Mouse (Mus musculus): ENCODE results near the gene Zfhx3. TPM values are rescaled to one million over a fixed set of nuclear protein-coding genes. Genes with fewer than 3 reads are reported as not detected.
"Not testable (repeated sequence)": the region's sequence is repeated elsewhere in the genome, so short reads cannot be mapped to it uniquely, and the experiment has no call there.

Zfhx3 gene
- total RNA-seq (2021) = 1 to 10 TPM; 4.2 to 5.5 TPM
- long read RNA-seq, experiment 1, partial matches to known transcripts = 0 of 2 reads
- long read RNA-seq, experiment 1, other reads (novel, unspliced or antisense) = 2 of 2 reads
- long read RNA-seq, experiment 2, partial matches to known transcripts = 0 of 2 reads
- long read RNA-seq, experiment 2, other reads (novel, unspliced or antisense) = 2 of 2 reads

DNA sequence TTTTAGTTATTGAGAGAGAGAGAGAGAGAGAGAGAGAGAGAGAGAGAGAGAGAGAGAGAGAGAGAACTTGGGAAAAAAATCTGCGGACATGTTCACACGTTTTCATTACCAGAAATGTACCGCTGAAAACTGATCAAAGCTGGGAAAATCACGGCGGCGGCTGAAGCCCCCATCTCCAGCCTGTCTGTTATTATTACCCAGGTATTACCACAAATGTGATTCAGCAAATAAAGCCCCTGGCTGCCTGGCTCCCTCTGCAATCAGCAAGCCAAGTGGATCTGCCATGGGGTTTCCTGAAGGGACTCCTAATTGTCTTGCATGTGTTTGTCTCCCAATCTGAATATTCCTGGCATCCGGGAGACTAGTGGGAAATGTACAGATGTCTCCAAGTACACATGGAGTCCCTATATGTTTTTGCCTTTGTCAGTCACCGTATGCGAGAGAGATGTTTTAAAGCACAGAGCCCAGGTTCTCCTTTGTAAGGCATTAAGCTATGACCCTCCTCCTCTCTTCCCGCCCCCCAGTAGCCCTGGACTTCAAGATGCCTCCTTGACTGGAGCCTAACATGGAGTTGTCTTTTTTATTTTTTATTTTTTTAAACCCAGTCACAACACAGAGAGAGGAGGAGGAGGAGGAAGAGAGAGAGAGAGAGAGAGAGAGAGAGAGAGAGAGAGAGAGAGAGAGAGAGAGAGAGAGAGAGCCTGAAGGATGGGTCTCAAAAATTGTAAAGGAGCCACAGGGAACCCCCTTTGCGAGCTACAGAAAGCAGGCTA lies at the start of gene Zfhx3:
Zfhx3 (plus strand) TSS at position 723 of the 773 bp plus-strand sequence.
- no peak for DNase-seq (ENCODE audit: low spot score in 2 of 2)

DNA sequence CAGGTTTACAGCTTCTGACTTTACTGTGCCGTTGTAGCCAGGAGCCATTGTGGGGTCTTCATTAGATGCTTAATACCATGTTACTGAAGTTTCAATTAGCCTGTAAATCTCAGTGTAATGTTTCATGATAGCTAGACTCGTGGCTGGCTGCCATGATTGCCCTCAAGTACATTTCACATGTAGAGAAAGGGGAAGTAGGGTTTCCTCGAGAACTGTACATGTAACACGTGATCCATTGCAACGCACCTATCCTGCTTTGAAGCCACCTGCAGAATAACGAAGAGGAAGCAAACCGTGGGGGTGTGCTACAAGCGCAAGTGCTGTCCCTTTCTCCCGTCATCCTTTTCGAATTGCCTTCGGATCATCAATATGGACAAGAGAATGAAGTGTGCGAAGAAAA lies 23.5 kb upstream of the Zfhx3 start:
- no peak for DNase-seq (ENCODE audit: low spot score in 2 of 2)

DNA sequence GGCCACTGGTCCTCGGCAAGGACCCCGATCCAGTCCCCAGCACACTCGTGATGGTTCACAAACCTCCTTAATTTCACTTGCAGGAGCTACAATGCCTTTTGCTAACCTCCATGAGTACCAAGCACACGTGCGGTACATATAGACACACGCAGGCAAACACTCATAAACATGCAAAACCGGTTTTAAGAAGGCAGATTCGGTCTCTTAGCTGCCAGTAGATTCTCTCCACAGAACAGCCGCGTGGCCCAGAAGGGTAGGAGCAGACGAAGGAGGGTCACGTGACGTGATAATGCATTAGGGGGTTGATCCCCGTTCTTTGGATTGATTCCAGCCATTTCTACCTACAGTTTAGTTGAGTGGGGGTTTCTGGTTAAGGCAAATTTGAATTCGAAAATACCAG lies 16.3 kb upstream of the Zfhx3 start:
- DNase-seq (ENCODE audit: low spot score in 2 of 2) = no peak

DNA sequence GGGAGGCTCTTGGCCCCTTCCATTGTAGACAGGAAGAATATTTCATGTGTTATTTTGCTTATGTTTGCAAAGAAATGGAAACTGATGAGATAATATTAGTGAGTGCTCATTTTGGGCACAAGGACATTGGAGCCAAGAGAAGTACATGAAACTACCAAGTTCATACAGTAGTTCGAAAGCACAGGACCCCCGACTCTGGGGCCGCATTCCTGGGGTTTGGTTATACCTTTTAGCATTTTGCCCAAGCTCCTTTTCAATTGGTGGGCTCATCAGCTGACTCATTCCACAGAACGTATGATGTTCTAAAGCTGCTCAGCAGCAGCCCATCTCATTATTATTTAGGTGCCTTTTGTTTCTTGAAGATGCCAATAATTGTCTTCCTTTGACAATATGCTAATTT lies 5.7 kb upstream of the Zfhx3 start:
- DNase-seq (ENCODE audit: low spot score in 2 of 2) = no peak

DNA sequence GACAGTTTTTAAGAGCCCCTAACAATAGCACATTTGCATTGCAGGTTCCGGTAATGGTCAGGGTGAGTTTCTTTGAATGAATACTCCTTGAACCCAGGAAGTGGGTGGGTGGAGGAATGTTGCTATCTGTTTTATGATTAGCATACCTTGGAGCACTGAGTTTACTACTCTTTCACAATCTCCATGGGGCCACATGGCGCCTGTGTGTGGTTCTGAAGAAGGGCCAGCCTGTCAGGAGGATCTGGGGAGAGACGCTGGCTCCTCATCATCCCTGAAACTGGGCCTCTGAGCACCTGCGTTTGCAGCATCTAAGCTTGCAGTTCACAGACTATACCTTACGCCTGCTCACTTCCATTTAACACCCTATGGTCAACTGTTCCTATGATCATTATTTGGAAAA lies 4.2 kb upstream of the Zfhx3 start:
- DNase-seq (ENCODE audit: low spot score in 2 of 2) = not testable (repeated sequence)

DNA sequence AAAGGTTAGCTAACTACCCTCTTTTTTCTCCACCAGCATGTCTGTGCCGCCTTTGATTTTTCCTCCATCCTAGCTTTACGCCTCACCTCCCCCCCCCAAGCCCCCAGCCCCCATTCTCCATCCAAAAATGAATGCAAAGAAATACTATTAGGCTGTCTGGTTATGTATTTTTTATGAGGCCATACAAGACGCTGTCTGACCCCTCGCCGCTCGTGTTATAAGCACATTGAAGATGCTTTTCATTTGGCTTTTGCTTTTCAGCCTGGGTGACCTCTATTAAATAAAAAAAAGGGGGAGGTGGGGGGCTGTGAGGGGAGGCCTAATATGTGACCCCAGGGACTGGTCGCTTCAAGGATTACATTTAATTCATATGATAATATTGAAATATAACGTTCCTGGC lies 2.3 kb upstream of the Zfhx3 start:
- no peak for DNase-seq (ENCODE audit: low spot score in 2 of 2)

DNA sequence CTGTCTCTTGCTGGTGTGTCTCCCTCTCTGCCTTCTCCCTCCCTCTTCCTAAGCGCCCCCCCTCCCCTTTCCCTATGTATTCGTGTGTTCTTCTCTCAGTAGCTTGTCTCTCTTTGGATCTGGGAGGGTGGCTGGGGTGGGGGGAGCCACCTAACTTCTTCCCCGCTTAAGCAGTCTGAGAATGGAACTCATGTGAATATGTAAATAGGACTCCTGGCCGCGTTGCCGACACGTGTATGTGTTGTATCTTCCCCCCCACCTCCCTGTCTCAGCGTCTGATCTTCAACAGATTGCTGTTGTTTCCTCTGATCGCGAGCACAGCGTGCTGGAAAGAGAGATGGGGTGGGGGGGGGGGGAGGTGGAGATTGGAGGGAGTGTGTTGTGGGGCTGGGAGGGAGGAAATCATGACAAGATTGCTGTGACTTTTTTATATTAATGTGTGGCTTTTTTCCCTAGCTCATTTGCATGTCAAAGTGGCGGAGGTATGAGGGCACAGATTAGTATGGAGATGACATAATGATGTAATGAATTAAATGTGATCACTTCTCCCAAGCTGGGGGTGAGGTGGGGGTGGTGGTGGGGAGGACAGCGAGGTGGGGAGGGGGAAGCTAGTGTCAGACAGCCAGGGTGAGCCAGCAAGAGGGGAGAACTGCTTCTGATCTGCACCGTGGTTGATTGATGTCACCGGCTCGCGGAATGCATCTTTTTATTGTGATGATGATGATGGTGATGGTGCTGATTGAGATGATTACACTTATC lies 487 bp downstream of the Zfhx3 start:
- DNase-seq (ENCODE audit: low spot score in 2 of 2) = no peak

DNA sequence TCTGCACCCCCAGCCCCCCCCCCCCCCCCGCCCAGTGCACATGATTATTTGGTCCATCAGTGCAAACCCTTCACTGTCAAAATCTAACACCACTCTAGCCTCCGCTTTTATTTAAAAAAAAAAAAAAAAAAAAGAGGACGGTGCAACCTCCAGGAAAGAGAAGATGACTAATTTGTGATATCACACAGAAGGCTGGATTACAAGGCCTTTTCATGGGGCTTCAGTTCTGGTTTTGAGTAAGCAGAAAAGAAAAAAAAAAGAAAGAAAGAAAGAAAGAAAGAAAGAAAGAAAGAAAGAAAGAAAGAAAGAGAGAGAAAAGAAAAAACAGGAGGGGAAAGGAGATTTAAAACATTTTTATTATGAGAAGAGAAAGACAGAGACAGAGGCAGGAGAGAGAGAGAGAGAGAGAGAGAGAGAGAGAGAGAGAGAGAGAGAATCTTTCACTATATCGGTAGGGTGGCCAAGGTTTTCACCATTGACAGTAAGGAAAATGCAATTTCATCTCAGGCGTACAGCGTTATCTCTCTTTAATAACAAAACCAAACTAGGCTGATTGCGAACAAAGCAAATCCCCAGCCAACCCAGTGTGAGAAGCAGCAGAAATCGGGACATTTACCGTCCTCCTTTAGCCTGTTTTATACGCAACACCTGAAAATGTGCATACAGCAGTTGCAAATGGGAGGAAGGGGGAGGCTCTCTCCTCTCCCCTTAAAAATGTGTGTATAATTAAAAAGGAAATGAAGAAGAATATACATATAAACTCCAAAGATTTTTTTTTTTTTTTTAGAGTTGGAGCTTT lies 1.3 kb downstream of the Zfhx3 start:
- no peak for DNase-seq (ENCODE audit: low spot score in 2 of 2)

DNA sequence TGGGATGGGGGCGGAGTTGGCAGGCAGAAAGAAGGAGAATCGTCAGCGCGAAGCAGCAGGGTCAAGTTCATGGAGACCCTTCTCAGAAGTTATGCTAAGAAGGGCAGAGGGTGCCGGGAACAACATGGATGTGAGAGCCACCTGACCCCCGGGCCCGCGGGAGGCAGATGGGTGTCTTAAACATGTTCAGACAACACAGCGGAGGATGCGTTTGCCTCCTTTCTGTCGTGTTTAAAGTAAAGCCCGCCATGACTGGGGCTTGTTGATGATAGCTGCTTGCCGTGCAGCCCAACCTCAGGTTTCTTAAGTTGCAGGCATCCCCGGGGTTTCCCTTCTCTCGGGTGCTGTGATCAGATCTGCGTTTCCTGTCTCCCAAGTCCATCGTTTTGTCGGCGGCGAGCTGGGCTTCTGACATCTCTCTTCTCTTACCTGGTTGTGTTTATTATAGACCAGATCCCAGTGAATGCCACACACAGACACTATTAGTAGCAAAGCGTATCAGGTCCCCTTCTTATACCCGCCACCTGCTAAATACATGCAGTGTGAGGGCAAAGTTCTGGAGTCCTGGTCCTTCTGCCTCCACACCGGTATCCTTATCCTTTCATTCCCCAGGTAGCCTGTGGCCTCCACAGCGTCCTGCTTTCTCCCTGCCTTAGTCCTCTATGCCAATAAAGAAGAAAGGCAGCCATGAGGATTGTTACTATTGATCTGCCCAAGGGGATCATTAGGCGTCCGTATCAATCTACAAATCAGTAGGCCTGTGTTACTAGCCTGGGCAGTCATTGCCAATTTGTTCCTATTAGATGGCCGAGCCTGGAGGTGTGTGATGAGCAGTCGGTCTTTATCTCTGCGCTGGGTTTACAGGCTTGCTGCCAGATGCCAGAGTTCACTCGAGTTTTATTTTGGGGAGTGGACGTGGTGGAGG lies 2.5 kb downstream of the Zfhx3 start:
- DNase-seq (ENCODE audit: low spot score in 2 of 2) = no peak

DNA sequence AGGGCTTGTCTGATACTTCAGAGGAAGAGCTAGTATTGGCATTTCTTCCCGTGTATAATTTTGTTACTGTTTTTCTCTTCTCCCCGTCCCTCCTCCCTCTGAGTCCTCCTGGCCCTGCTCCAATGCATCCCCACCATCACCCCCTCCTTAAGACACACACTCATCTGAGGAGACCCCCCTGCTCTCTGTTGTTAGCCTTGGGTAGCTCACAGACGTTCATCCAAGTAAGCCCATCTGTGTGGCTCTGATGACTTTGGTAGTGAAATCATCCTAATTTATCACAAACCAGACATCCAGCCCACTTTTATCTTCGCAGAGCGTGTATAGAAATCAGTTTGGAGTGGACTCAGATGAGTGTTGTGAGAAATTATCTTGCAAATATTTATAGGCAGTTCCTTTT lies 4.4 kb downstream of the Zfhx3 start:
- DNase-seq (ENCODE audit: low spot score in 2 of 2) = no peak

DNA sequence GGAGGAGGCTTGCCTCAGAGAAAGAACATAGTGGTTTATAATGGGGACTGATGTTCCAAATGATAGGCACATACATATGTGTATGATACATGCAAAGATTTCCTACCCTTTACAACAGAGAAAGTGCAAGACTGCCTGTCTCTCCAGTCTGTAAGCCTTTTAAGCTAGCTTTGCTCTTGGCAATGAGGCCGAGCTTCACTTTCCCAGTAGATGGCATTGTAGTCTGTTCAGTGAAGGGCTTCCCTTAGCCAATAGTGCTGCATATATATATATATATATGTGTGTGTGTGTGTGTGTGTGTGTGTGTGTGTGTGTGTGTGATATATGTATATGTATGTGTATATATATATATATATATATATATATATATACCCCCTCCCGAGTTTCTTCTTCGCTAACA lies 13.4 kb downstream of the Zfhx3 start:
- peak; percentile 11 to 29 for DNase-seq (ENCODE audit: low spot score in 2 of 2)

DNA sequence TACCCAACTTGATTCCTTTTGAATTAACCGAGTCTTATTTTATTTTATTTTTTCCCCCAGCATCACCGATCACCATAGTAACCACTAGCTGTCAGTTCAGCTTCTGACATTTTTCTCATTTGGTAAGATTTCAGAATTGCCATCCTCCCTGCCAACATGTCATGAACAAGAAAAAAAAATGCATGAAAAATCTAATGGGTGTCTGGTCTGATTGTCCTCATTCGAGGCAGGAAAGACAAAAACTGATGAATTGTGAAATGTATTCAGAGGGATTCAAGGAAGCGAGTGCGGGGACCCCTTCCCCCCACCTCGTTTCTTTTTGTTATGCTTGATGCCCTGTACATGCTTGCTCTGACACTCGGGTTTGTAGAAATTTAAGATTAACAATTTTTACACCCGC lies 15.1 kb downstream of the Zfhx3 start:
- DNase-seq (ENCODE audit: low spot score in 2 of 2) = no peak

DNA sequence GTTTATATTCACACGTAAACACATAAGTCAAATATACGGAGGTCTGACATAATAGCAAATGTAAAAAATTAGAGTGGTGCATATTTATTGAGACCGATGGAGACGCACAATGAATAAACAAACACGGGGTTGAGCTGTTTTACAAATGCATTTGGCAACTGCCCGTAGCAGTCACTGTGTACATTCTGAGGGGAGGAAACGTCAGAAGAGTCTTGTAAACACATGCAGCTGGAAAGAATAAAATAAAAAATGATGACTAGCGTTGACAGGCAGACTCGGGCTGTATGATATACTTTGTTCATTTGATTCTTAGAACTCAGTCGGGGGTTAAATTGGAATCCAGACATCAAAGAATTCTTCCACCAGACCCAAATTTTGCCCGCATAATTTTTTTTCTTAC lies 18.0 kb downstream of the Zfhx3 start:
- DNase-seq (ENCODE audit: low spot score in 2 of 2) = no peak

DNA sequence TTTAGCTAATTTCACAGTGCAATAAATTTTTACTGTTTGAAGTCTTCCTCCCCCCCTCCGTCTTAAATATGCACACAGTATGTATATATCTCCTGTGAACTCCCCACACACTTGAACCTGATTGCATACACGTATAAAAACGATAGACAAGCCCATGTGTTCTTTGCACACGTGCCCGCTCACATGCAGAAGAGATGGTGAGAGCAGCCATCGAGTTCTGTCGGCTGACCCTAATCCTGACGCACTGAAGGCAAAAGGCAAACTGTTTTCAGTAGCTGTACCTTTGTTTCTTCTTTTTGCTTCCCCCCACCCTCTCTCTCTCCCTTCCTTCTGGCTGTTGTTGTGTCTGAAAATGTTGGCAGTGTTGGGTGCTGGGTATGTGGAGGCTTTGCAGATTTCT lies 18.4 kb downstream of the Zfhx3 start:
- no peak for DNase-seq (ENCODE audit: low spot score in 2 of 2)

DNA sequence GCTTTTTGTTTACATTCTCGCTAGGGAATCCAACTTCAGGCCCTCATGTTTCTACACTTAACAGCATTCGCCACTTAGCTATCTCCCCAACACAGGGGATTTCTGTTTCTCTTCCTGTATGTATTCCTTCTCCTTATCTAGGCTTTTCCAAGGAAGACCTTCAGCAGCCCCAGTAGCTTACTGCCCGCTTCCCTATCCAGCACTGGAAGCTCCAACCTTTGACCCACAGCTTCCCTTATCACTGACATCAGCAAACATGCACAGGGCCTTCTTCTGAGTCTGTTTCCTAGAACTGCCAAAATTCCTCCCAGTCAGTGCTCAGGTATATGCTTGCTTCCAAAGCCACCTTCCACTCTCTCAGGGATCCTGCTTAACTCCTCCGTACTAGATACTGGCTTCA lies 29.8 kb downstream of the Zfhx3 start:
- no peak for DNase-seq (ENCODE audit: low spot score in 2 of 2)

DNA sequence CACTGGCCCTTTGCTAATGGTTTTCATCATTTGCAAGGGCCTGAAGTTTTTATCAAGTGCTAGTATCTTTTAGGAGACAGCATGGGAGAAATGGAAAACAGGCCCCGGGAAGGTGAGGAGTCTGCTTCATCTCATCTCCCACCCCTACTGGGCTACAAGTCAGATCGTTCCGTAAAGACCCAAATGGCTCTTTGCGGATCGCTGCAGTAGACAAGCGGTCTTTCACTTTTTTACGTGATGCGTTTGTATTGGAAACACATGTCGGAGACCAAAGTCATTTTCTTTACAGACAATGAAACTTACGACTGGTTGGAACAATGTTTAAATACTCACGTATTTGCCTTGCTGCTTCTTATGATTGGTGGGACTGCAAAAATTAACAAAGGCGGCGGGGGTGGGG lies 32.0 kb downstream of the Zfhx3 start:
- no peak for DNase-seq (ENCODE audit: low spot score in 2 of 2)

DNA sequence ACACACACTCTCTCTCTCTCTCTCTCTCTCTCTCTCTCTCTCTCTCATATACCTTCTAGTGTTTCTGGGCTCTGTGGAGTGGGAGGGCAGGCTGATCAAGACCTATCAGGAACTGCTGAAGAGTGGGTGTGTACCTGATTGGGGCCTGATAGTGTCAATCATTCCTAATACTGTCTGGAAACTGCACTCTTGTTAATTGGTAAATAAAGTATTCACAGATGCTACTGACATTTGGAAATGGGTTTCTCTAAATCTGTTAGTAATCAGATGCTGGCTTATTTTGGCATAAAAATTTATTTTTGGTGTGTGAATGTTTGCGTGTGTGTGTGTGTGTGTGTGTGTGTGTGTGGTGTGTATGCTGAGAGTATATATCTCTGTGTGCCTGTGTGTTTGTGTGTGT lies 35.8 kb downstream of the Zfhx3 start:
- no peak for DNase-seq (ENCODE audit: low spot score in 2 of 2)

DNA sequence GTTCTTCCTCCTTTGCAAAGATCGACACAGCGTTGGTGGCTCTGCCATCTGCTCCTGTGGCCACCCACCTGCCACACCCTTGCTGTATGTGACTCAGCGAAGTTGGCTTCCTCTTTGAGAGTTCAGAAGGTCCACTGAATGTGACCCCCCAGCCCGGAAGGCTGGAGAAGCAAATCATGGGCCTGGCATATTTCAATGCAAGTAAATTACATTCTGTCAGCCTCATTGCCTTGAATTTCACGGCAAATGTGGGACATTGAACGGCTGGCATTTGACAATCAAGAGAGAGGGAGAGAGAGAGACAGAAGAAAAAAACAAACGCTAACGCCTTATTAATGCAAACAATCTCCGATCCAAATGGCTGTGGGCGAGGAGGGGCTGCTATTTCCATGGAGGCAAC lies 38.2 kb downstream of the Zfhx3 start:
- peak; percentile 17 to 47 for DNase-seq (ENCODE audit: low spot score in 2 of 2)

DNA sequence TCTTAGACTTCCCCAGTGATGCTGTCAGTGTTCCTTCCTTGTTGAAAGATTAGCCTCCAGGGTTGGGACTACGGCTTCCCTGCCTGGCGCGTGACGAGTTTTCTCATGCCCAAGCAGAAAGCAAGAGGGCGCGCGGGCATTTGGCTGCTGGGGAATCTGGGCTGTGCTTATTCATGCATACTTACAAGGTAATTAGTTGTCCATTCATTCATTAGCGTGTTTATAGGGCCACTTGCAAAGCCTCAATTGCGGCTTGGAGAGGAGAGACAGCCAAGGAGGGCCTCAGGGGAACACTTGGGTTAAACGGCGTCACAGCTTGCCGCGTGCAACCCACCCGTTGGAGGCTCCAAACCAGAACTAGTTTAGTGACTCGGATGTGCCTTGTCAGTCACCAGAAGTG lies 44.2 kb downstream of the Zfhx3 start:
- DNase-seq (ENCODE audit: low spot score in 2 of 2) = peak; percentile 5 to 36

DNA sequence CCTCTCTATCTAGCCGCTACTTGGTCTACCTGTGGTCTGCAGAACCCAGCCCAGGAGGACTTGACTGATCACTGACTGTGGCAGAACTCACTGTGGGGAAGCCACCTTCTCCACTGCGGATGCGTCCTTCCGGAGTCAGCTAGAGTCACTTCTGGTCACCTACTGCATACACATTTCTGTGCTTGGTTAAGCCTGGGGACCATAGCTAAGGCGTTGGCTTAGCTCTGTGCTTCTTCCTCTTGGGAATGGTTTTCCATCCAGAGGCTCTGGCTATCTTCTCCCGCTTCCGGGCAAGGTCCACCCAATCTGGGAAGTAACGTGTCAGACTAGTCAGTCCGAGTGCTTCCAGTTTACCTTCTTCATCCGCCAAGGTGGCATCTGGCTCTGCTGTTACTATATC lies 56.4 kb downstream of the Zfhx3 start:
- DNase-seq (ENCODE audit: low spot score in 2 of 2) = no peak
